Mouse (Mus musculus) forebrain, embryonic 14.5 days (tissue): ENCODE measurements around the gene Fkbp5. TPM values are rescaled to one million over a fixed set of nuclear protein-coding genes. Genes with fewer than 3 reads are reported as not detected.

Experiments
- ATAC-seq: fragments of 200-750 bp; cut with Nextera tagmentation; 2 replicates; pipeline ENCODE4 v1.8.0; 2017; ENCODE audit warnings: mild to moderate bottlenecking, moderate library complexity
- DNase-seq: peaks from one replicate; pipeline ENCODE4 v3.0.0-alpha.2; 2015; ENCODE audit warnings: low spot score
- H3K27ac ChIP-seq: fragments of 300-500 bp; sonication (generic); 2 replicates; pipeline ENCODE4 v1.5.1; 2014; ENCODE audit warnings: low read depth, mild to moderate bottlenecking, control low read depth, low read length, moderate library complexity
- H3K27me3 ChIP-seq: fragments of 300-500 bp; sonication (generic); replicated peaks from 2 replicates; pipeline ENCODE4 v1.6.1; 2014; ENCODE audit warnings: low read length, control low read depth, mixed read lengths; ENCODE audit not compliant: control insufficient read depth, insufficient read depth
- H3K36me3 ChIP-seq: fragments of 300-500 bp; sonication (generic); 2 replicates; pipeline ENCODE4 v1.6.1; 2014; ENCODE audit warnings: low read length, control low read depth; ENCODE audit not compliant: control insufficient read depth, insufficient read depth
- H3K4me1 ChIP-seq: fragments of 300-500 bp; sonication (generic); 2 replicates; pipeline ENCODE4 v1.6.1; 2014; ENCODE audit warnings: antibody characterized with exemption, low read length, control low read depth; ENCODE audit not compliant: control insufficient read depth, insufficient read depth
- H3K4me2 ChIP-seq: fragments of 300-500 bp; sonication (generic); 2 replicates; pipeline ENCODE4 v1.6.1; 2014; ENCODE audit warnings: mild to moderate bottlenecking, control low read depth, low read length
- H3K4me3 ChIP-seq: fragments of 300-500 bp; sonication (generic); 2 replicates; pipeline ENCODE4 v1.5.1; 2014; ENCODE audit warnings: low read depth, low read length, control low read depth
- H3K9ac ChIP-seq: fragments of 300-500 bp; sonication (generic); 2 replicates; pipeline ENCODE4 v1.6.1; 2014; ENCODE audit warnings: mild to moderate bottlenecking, low read length, control low read depth, moderate library complexity
- H3K9me3 ChIP-seq: fragments of 300-500 bp; sonication (generic); replicated peaks from 2 replicates; pipeline ENCODE4 v1.6.1; 2016; ENCODE audit warnings: low read length, control low read depth, mixed read lengths; ENCODE audit not compliant: control insufficient read depth
- WGBS: fragments of 180-500 bp; shearing (Covaris S2); extraction: QIAGEN DNeasy Blood & Tissue Kit; methylation state at CpG from one replicate; pipeline ENCODE4 v1.1.7; 2014; 5-methylcytosine and 5-hydroxymethylcytosine counted together
- polyA plus RNA-seq: library from polyadenylated mRNA; unstranded; fragments of >200 nt; fragmentation: Nextera tagmentation; extraction: Ambion mirVana; gene quantifications from 2 replicates; pipeline ENCODE4 v1.2.1, GENCODE M21; 2014

The Fkbp5 gene
- polyA plus RNA-seq, 1 experiment from 2014 or later = 11.7 TPM

GRCm38 (mm10) chr17:28521071-28521726, 3.9 kb upstream of the Fkbp5 start:
- H3K4me1 ChIP-seq = peaks cover 15% of the 10 kb centered on the region
- H3K27me3 ChIP-seq = 0 out of 2 replicates have a peak, but pooled peaks cover 5% of the 10 kb centered on the region
- H3K4me3 ChIP-seq = no peak overlapping the region
- H3K27ac ChIP-seq = no peak overlapping the region
- H3K9me3 ChIP-seq = no peaks in the 10 kb centered on the region
- 53% methylated on average over 5 of the region's 5 CpGs for WGBS
- H3K36me3 ChIP-seq = no peaks in the 10 kb centered on the region
- DNase-seq (no peak), ATAC-seq (no peak)
- no peak overlapping the region for H3K4me2 ChIP-seq
- H3K9ac ChIP-seq = no peak overlapping the region

DNA sequence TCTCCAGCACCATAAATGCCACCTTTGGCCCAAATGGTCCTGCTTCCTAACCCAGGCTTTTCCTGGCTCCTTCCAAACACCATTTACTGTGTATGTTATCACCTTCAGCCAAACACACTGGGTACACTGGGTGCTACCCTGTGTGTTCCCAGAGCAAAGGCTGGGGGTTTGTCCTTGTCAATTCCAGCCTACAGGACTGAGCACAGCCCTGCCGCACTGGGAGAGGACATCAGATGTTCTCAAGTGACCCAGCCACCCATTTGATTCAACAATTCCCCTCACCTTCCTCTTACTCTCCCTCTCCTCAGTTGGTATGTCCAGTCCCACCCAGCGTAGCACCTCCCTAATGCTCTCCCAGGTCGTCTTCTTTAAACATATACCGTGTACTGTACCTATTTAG, 3.2 kb upstream of the Fkbp5 start:
- 82% methylated on average over 4 of the region's 4 CpGs for WGBS
- Histone ChIP-seq H3K36me3 (no peaks in the 10 kb centered on the region), H3K4me1 (peaks cover 15% of the 10 kb centered on the region), H3K9me3 (no peaks in the 10 kb centered on the region), H3K27me3 (0 out of 2 replicates have a peak, but pooled peaks cover 5% of the 10 kb centered on the region), H3K4me3 (no peak overlapping the region), H3K9ac (no peak overlapping the region), H3K27ac (no peak overlapping the region), H3K4me2 (no peak overlapping the region)
- ATAC-seq = no peak
- DNase-seq = no peak

DNA sequence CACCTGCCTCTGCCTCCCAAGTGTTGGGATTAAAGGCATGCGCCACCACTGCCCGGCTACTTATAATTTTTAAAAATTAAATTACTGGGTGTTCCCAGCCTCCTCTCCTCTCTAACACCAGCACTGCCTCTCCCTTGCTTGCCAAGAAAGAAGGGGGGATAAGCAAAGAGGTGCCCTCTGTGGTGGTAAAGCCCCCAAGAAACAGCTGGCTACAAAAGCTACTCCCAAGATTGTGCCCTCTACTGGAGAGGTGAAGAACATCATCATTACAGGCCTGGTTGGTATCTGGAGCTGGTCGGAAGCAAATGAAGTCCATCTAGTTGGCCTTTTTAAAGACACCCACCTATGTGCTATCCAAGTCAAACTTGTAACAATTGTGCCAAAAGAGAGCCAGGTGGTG, 2.5 kb upstream of the Fkbp5 start:
- no peak overlapping the region for H3K4me3 ChIP-seq
- 90% methylated on average over 3 of the region's 3 CpGs for WGBS
- H3K4me2 ChIP-seq = no peak overlapping the region
- no peaks in the 10 kb centered on the region for H3K9me3 ChIP-seq
- DNase-seq = no peak
- no peak for ATAC-seq
- 0 out of 2 replicates have a peak, but pooled peaks cover 5% of the 10 kb centered on the region for H3K27me3 ChIP-seq
- H3K36me3 ChIP-seq = no peaks in the 10 kb centered on the region
- no peak overlapping the region for H3K27ac ChIP-seq
- peaks cover 15% of the 10 kb centered on the region for H3K4me1 ChIP-seq
- no peak overlapping the region for H3K9ac ChIP-seq

DNA sequence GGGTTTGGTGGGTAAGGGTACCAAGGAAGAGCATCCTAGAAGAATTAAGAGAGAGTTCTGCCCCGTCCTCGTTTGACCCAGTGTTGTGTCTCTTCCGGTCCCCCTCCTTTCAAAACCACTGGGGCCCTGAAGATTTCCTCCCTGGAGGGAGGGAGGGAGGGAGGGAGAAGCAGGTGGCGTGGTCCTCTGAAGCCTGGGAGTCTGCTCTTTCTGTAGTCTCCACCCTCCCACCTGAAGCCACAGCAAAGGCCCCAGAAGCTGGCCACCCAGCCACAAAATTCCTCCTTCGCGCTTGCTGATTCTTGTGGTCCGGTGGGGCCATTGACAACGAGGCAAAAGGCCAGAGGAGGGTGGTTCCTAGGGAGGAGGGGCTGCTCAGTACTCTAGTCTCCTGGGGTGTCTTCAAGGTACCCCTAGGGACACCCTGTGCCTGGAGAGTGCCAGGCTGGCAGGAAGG, 1.3 kb upstream of the Fkbp5 start:
- peak overlapping the region; percentile 74; the same call in 1 of the 2 replicates for H3K9ac ChIP-seq
- H3K4me3 ChIP-seq = peak overlapping the region; percentile 42
- DNase-seq (no peak), ATAC-seq (no peak)
- H3K9me3 ChIP-seq = no peaks in the 10 kb centered on the region
- no peaks in the 10 kb centered on the region for H3K36me3 ChIP-seq
- H3K27ac ChIP-seq = no peak overlapping the region
- H3K4me2 ChIP-seq = peak overlapping the region; percentile 89
- 0 out of 2 replicates have a peak, but pooled peaks cover 5% of the 10 kb centered on the region for H3K27me3 ChIP-seq
- WGBS = 13% methylated on average over 8 of the region's 8 CpGs
- H3K4me1 ChIP-seq = peaks cover 15% of the 10 kb centered on the region

DNA sequence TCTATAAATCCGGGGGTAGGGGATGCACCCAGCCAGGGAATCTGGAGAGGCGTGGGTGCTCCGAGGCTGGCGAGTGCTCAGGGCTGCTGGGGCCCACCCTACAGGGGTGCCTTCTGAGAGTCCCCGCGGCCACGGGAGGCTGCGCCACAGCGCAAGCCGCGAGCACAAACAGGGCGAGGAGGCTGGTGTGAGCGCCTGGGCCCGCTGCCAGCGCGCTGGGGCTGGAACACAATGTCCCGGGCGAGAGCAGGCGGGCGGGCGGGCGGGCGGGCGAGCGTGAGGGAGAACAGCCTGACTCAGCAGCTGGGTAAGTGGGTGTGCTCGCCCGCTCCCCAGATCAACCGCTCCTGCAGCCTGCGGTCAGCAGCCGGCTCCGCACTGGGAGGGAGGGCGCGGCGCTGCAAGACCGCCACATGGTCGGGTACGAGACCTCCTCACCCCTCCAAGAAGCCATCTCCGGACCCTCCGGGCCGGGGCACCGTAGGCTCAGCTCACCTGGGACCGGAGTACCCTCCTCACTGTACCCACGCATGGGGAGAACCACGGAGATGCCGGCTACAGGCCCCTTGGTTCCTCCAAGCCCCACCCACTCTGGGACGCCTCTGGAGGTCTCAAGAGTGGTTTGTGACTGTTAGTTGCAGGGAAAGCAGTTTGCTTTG, 758 bp upstream of the Fkbp5 start:
- Histone ChIP-seq H3K4me2 (peak overlapping the region; percentile 89), H3K27me3 (0 out of 2 replicates have a peak, but pooled peaks cover 5% of the 10 kb centered on the region), H3K36me3 (no peaks in the 10 kb centered on the region), H3K9me3 (no peaks in the 10 kb centered on the region), H3K27ac (peak overlapping the region; percentile 72), H3K4me3 (peak overlapping the region; percentile 42), H3K9ac (peak overlapping the region; percentile 74), H3K4me1 (peaks cover 13% of the 10 kb centered on the region)
- WGBS = under 1% methylated on average over 40 of the region's 46 CpGs
- DNase-seq (peak; percentile 89), ATAC-seq (peak; percentile 76)

GRCm38 (mm10) chr17:28516881-28517280, 446 bp downstream of the Fkbp5 start:
- no peaks in the 10 kb centered on the region for H3K9me3 ChIP-seq
- H3K27ac ChIP-seq = no peak overlapping the region
- ATAC-seq = no peak
- 0 out of 2 replicates have a peak, but pooled peaks cover 5% of the 10 kb centered on the region for H3K27me3 ChIP-seq
- 0 out of 2 replicates have a peak overlapping the region, but pooled peaks have one; percentile 89 for H3K4me2 ChIP-seq
- H3K4me3 ChIP-seq = no peak overlapping the region
- H3K9ac ChIP-seq = no peak overlapping the region
- no peak for DNase-seq
- 75% methylated on average over 4 of the region's 4 CpGs for WGBS
- no peaks in the 10 kb centered on the region for H3K36me3 ChIP-seq
- peaks cover 13% of the 10 kb centered on the region for H3K4me1 ChIP-seq

DNA sequence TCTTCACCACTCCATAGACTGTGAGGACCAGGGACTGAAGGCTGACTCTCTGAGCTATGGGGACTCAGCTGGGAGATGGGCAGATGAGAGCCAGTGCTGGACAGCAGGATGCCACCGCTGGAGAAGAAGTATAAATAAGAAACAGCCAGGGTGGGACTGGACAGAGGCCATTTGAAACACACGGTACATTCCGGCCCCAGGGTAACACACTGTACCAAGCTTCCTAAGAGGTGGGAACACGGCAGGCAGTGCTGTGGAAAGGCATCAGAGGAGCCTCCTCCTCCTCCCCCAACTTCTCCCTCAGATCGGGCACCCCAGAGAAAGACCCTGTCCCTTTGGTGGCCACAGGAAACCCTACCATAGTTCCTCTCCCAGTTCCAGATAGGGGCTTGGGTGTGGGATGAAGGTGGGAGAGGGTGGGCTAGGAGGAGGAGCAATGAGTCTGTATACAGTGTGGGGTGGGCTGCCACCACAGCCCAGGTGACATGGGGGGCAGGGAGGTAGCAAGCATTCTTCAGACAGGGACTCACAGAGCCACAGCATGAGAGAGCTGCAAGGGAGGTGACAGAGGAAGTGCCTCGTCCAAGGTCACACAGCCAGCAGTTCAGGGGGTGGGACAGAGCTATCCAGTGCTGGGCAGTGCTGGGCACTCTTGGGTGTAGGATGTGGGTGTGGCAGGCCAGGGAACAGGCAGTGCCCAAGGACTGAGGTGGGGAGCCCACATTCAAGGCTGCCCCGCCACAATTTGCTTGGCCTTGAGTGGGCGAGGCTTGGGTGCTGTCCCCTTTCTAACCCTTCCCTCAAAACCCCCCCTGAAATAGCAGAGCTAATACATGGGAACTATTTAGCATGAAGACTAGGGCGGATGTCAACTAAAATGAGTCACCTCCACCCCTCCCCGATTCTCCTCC, 1.6 kb downstream of the Fkbp5 start:
- Histone ChIP-seq H3K9ac (no peak overlapping the region), H3K36me3 (no peaks in the 10 kb centered on the region), H3K9me3 (no peaks in the 10 kb centered on the region), H3K4me2 (no peak overlapping the region), H3K4me3 (no peak overlapping the region), H3K27me3 (0 out of 2 replicates have a peak, but pooled peaks cover 2% of the 10 kb centered on the region), H3K4me1 (peaks cover 13% of the 10 kb centered on the region), H3K27ac (no peak overlapping the region)
- 70% methylated on average over 10 of the region's 10 CpGs for WGBS
- DNase-seq (no peak), ATAC-seq (no peak)

- Histone ChIP-seq H3K4me2 (no peak overlapping the region), H3K4me1 (peaks cover 13% of the 10 kb centered on the region), H3K9ac (no peak overlapping the region), H3K9me3 (no peaks in the 10 kb centered on the region), H3K36me3 (no peaks in the 10 kb centered on the region), H3K27me3 (no peaks in the 10 kb centered on the region), H3K27ac (no peak overlapping the region), H3K4me3 (no peak overlapping the region)
- 79% methylated on average over 5 of the region's 5 CpGs for WGBS
- DNase-seq (no peak), ATAC-seq (no peak)
Measured at GRCm38 (mm10) chr17:28514555-28514954, 2.8 kb downstream of the Fkbp5 start.
